Mouse (Mus musculus): ENCODE measurements around the gene Brca2. TPM values are rescaled to one million over a fixed set of nuclear protein-coding genes. Genes with fewer than 3 reads are reported as not detected.

The Brca2 gene
- total RNA-seq, 2 experiments from 2014 or later, result 2.5 to 3.0 TPM

- no peak for DNase-seq (ENCODE audit: low spot score in 2 of 2)
Measured at GRCm38 (mm10) chr5:150561783-150562182, 39.4 kb downstream of the Brca2 start.

GRCm38 (mm10) chr5:150564426-150564825 lies 42.0 kb downstream of the Brca2 start:
- DNase-seq (ENCODE audit: low spot score in 2 of 2), result no peak

- no peak for DNase-seq (ENCODE audit: low spot score in 2 of 2)
Measured at GRCm38 (mm10) chr5:150566226-150566625, 43.8 kb downstream of the Brca2 start.

- DNase-seq (ENCODE audit: low spot score in 2 of 2), result no peak
Measured at GRCm38 (mm10) chr5:150566971-150567370, 44.5 kb downstream of the Brca2 start.

- no peak for DNase-seq (ENCODE audit: low spot score in 2 of 2)
Measured at GRCm38 (mm10) chr5:150570496-150571219, 48.2 kb downstream of the Brca2 start.

GRCm38 (mm10) chr5:150574403-150574802 lies 52.0 kb downstream of the Brca2 start:
- no peak for DNase-seq (ENCODE audit: low spot score in 2 of 2)

- DNase-seq (ENCODE audit: low spot score in 2 of 2), result no peak
Measured at GRCm38 (mm10) chr5:150574885-150575284, 52.5 kb downstream of the Brca2 start.

- no peak for DNase-seq (ENCODE audit: low spot score in 2 of 2)
Measured at GRCm38 (mm10) chr5:150576832-150577231, 54.4 kb downstream of the Brca2 start.

- DNase-seq (ENCODE audit: low spot score in 2 of 2), result no peak
Measured at GRCm38 (mm10) chr5:150578613-150579171, 56.3 kb downstream of the Brca2 start.

- no peak for DNase-seq (ENCODE audit: low spot score in 2 of 2)
Measured at GRCm38 (mm10) chr5:150581180-150581579, 58.8 kb downstream of the Brca2 start.

GRCm38 (mm10) chr5:150583181-150583580 lies 60.8 kb downstream of the Brca2 start:
- no peak for DNase-seq (ENCODE audit: low spot score in 2 of 2)

- DNase-seq (ENCODE audit: low spot score in 2 of 2), result peak in 1 of 2 experiments; percentile 39
Measured at GRCm38 (mm10) chr5:150583622-150584336, 61.3 kb downstream of the Brca2 start.

GRCm38 (mm10) chr5:150584337-150584729 lies 61.9 kb downstream of the Brca2 start:
- DNase-seq (ENCODE audit: low spot score in 2 of 2), result no peak

GRCm38 (mm10) chr5:150589945-150590344 lies 67.5 kb downstream of the Brca2 start:
- no peak for DNase-seq (ENCODE audit: low spot score in 2 of 2)

GRCm38 (mm10) chr5:150592186-150592903 lies 69.9 kb downstream of the Brca2 start:
- no peak for DNase-seq (ENCODE audit: low spot score in 2 of 2)

GRCm38 (mm10) chr5:150592904-150593755 lies 70.7 kb downstream of the Brca2 start:
- DNase-seq (ENCODE audit: low spot score in 2 of 2), result peak; percentile 47 to 55

GRCm38 (mm10) chr5:150593756-150594648 lies 71.6 kb downstream of the Brca2 start:
- DNase-seq (ENCODE audit: low spot score in 2 of 2), result peak; percentile 59 to 65

GRCm38 (mm10) chr5:150594649-150595339 lies 72.4 kb downstream of the Brca2 start:
- peak in 1 of 2 experiments; percentile 71 for DNase-seq (ENCODE audit: low spot score in 2 of 2)
